Comparison of ENCODE assay signal across 27 mouse cellular contexts in genomic region chr5:32353280-32353679, GRCm38 (mm10).
DNase-seq lines count a peak whose midpoint lies in the region; ATAC-seq and TF ChIP-seq lines count a peak whose summit lies in the region.
"Had no signal": no experiment of that assay in that cellular context is flagged by ENCODE, and none has a peak within 500 bp of the region (broad histone marks: within the 10 kb centered on the region; RNA-seq: fewer than 3 reads in every experiment).

No protein-coding gene starts in this region.

- no peaks in the 10 kb centered on the region for H3K27me3 ChIP-seq in embryonic facial prominence, embryonic 14.5 days (replicated peaks; ENCODE audit: control insufficient read depth, insufficient read depth, low read length)
- H3K27me3 ChIP-seq in embryonic facial prominence, embryonic 10.5 days (replicated peaks; ENCODE audit: low read depth, poor library complexity, severe bottlenecking): no peaks in the 10 kb centered on the region
- H3K27me3 ChIP-seq: forebrain, embryonic 13.5 days; heart, embryonic 12.5 days; limb, embryonic 12.5 days; liver, embryonic 12.5 days; midbrain, embryonic 15.5 days; neural tube, embryonic 12.5 days had no signal

- DNase-seq in embryonic facial prominence, embryonic 14.5 days (ENCODE audit: low spot score): peak; percentile 58
- no peak for DNase-seq in embryonic facial prominence, embryonic 10.5 days (ENCODE audit: low spot score)
- DNase-seq in NIH3T3 (ENCODE audit: low read depth): peak; percentile 45
- DNase-seq in lung, adult 2 months: peak; percentile 44
- DNase-seq in lung, postnatal 14 days: peak; percentile 40
- no peak for DNase-seq in adrenal gland, postnatal 4 days (ENCODE audit: low spot score in 2 of 2)
- no peak for DNase-seq in thymus, postnatal 10 days (ENCODE audit: low spot score in 2 of 2)
- no peak for DNase-seq in left cerebral cortex, adult 9 months (ENCODE audit: low spot score in 2 of 2)
- DNase-seq: adrenal gland, adult 2 months; cerebellum, adult 8-10 months; heart, adult 11 months; heart, postnatal 10 days; layer of hippocampus, postnatal 36 days; right cerebral cortex, postnatal 25 days; spleen, adult 18-20 months; thymus, postnatal 25 days had no signal

- H3K27ac ChIP-seq in embryonic facial prominence, embryonic 14.5 days (replicated peaks; ENCODE audit: low read depth, low read length): no peak overlapping the region
- no peak overlapping the region for H3K27ac ChIP-seq in embryonic facial prominence, embryonic 10.5 days (replicated peaks)
- H3K27ac ChIP-seq: forebrain, embryonic 13.5 days; hindbrain, postnatal 0 days; kidney, postnatal 0 days; limb, embryonic 12.5 days; liver, embryonic 12.5 days; macrophage; midbrain, embryonic 15.5 days; neural tube, embryonic 12.5 days had no signal

- H3K9me3 ChIP-seq in embryonic facial prominence, embryonic 14.5 days (ENCODE audit: control insufficient read depth, low read length): no peaks in the 10 kb centered on the region
- no peaks in the 10 kb centered on the region for H3K9me3 ChIP-seq in embryonic facial prominence, embryonic 10.5 days
- H3K9me3 ChIP-seq: forebrain, embryonic 13.5 days; heart, embryonic 12.5 days; limb, embryonic 12.5 days; liver, embryonic 12.5 days; midbrain, embryonic 15.5 days; neural tube, embryonic 12.5 days had no signal

- no peak overlapping the region for H3K9ac ChIP-seq in embryonic facial prominence, embryonic 14.5 days (ENCODE audit: low read depth, low read length)
- H3K9ac ChIP-seq: forebrain, embryonic 13.5 days; heart, embryonic 12.5 days; limb, embryonic 12.5 days; liver, embryonic 12.5 days; midbrain, embryonic 15.5 days; neural tube, embryonic 12.5 days had no signal

- 80% methylated on average over 2 of the region's 2 CpGs for WGBS in embryonic facial prominence, embryonic 14.5 days
- WGBS in embryonic facial prominence, embryonic 10.5 days: 70% methylated on average over 2 of the region's 2 CpGs
- 59% methylated on average over 2 of the region's 2 CpGs for WGBS in lung, adult 2 months

- H3K36me3 ChIP-seq in embryonic facial prominence, embryonic 14.5 days (ENCODE audit: control insufficient read depth, insufficient read depth, low read length): no peaks in the 10 kb centered on the region
- H3K36me3 ChIP-seq in embryonic facial prominence, embryonic 10.5 days (replicated peaks): no peaks in the 10 kb centered on the region
- H3K36me3 ChIP-seq: heart, embryonic 12.5 days; limb, embryonic 12.5 days; liver, embryonic 12.5 days; midbrain, embryonic 15.5 days; neural tube, embryonic 12.5 days had no signal

- 0 out of 2 replicates have a peak, but pooled peaks cover 4% of the 10 kb centered on the region for H3K4me1 ChIP-seq in embryonic facial prominence, embryonic 14.5 days (ENCODE audit: control insufficient read depth, insufficient read depth, low read length)
- no peaks in the 10 kb centered on the region for H3K4me1 ChIP-seq in embryonic facial prominence, embryonic 10.5 days
- H3K4me1 ChIP-seq in lung, adult 2 months (ENCODE audit: control insufficient read depth, insufficient read depth, low read length): peaks cover 18% of the 10 kb centered on the region
- H3K4me1 ChIP-seq: forebrain, embryonic 13.5 days; liver, embryonic 12.5 days; midbrain, embryonic 15.5 days; neural tube, embryonic 12.5 days had no signal

- no peak for TF ChIP-seq CTCF in lung, adult 2 months (IDR thresholded peaks at IDR 0.05; ENCODE audit: insufficient read depth, low read length)

- no peak overlapping the region for H3K4me2 ChIP-seq in embryonic facial prominence, embryonic 14.5 days (ENCODE audit: low read depth, low read length)
- H3K4me2 ChIP-seq: forebrain, embryonic 13.5 days; heart, embryonic 12.5 days; limb, embryonic 12.5 days; liver, embryonic 12.5 days; midbrain, embryonic 15.5 days; neural tube, embryonic 12.5 days had no signal

- no peak for TF ChIP-seq POLR2A in lung, adult 2 months (IDR thresholded peaks at IDR 0.05; ENCODE audit: borderline replicate concordance, extremely low read depth, low read depth, low read length)

- 0 out of 2 replicates have a peak, but pooled peaks have one; percentile 12 for ATAC-seq in embryonic facial prominence, embryonic 14.5 days (ENCODE audit: low read depth)
- ATAC-seq: CD4-positive, CD25-positive, alpha-beta regulatory T cell, adult 4 months; forebrain, embryonic 13.5 days; hindbrain, postnatal 0 days; intestine, embryonic 16.5 days; liver, embryonic 12.5 days; midbrain, embryonic 15.5 days had no signal

- H3K4me3 ChIP-seq in embryonic facial prominence, embryonic 14.5 days (ENCODE audit: low read depth, low read length): no peak overlapping the region
- no peak overlapping the region for H3K4me3 ChIP-seq in embryonic facial prominence, embryonic 10.5 days
- H3K4me3 ChIP-seq in lung, adult 2 months (replicated peaks; ENCODE audit: extremely low read depth, low read depth, low read length): no peak overlapping the region
- H3K4me3 ChIP-seq: forebrain, embryonic 13.5 days; heart, embryonic 12.5 days; limb, embryonic 12.5 days; liver, embryonic 12.5 days; midbrain, embryonic 15.5 days; neural tube, embryonic 12.5 days had no signal

Comparison
In these comparisons a context has a peak if more than half of its experiments do, and no peak if none do; other contexts are left out.
1. DNase-seq: peak in embryonic facial prominence, embryonic 14.5 days (single experiment), NIH3T3 (single experiment), lung, adult 2 months (single experiment) and lung, postnatal 14 days (single experiment); none in embryonic facial prominence, embryonic 10.5 days (single experiment), adrenal gland, postnatal 4 days (0 of 2), thymus, postnatal 10 days (0 of 2) and left cerebral cortex, adult 9 months (0 of 2).